Mouse (Mus musculus): ENCODE data around the gene Manea.
"Not testable (repeated sequence)": the region's sequence is repeated elsewhere in the genome, so short reads cannot be mapped to it uniquely, and the experiment has no call there.

The Manea gene

GRCm38 (mm10) chr4:26346443-26347106 is at the start of gene Manea:
Gene Manea (minus strand): TSS chr4:26346891.
- peak; percentile 91 to 96 for DNase-seq

GRCm38 (mm10) chr4:26354616-26355015 is 7.9 kb upstream of the Manea start:
- no peak for DNase-seq

- DNase-seq, result no peak
Measured at GRCm38 (mm10) chr4:26353643-26354231, 7.0 kb upstream of the Manea start.

- DNase-seq, result no peak
Measured at GRCm38 (mm10) chr4:26347239-26347638, 548 bp upstream of the Manea start.

- peak in 1 of 2 experiments; percentile 7 for DNase-seq
Measured at GRCm38 (mm10) chr4:26345741-26346442, 799 bp downstream of the Manea start.

- DNase-seq, result no peak
Measured at GRCm38 (mm10) chr4:26345080-26345479, 1.6 kb downstream of the Manea start.

- no peak for DNase-seq
Measured at GRCm38 (mm10) chr4:26342346-26342745, 4.3 kb downstream of the Manea start.

- DNase-seq, result no peak
Measured at GRCm38 (mm10) chr4:26338604-26339003, 8.1 kb downstream of the Manea start.

- DNase-seq, result no peak
Measured at GRCm38 (mm10) chr4:26336563-26336962, 10.1 kb downstream of the Manea start.

- DNase-seq, result not testable (repeated sequence)
Measured at GRCm38 (mm10) chr4:26304731-26305130, 42.0 kb downstream of the Manea start.

- DNase-seq, result no peak
Measured at GRCm38 (mm10) chr4:26277112-26277716, 69.5 kb downstream of the Manea start.

- no peak for DNase-seq
Measured at GRCm38 (mm10) chr4:26276264-26276663, 70.4 kb downstream of the Manea start.

GRCm38 (mm10) chr4:26275769-26276168 is 70.9 kb downstream of the Manea start:
- DNase-seq, result no peak
